ENCODE assay signal across 15 mouse cellular contexts in the genomic region with DNA sequence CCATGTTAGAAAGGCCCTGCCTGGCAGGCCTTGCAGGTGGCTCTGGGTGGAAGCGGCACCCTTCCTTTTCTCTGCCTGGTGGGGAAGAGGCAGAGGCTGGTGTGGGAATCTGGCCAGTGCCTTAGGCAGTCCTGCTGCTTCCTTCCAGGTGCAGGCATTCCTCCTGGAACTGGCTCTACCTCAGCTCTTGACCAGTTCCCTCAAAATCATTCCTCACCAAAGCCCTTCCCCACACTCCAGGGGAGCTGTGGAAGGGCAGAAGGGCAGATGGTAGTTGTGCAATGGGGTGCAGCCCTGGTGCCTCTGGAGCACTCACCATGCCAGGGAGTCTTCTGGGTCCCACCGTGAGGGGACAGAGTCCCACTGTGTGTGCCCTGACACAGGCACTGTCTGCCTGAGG. TPM values are rescaled to one million over a fixed set of nuclear protein-coding genes. Genes with fewer than 3 reads are reported as not detected.
A peak's percentile ranks its signal among the peaks of the same experiment; 100 is the strongest.
DNase-seq lines count a peak whose midpoint lies in the region; ATAC-seq and TF ChIP-seq lines count a peak whose summit lies in the region.
"Had no signal": no experiment of that assay in that cellular context is flagged by ENCODE, and none has a peak within 500 bp of the region (broad histone marks: within the 10 kb centered on the region; RNA-seq: fewer than 3 reads in every experiment).

No protein-coding gene starts in this region.

- H3K4me1 ChIP-seq in hindbrain, embryonic 12.5 days: peaks cover 47% of the 10 kb centered on the region
- H3K4me1 ChIP-seq in hindbrain, postnatal 0 days (ENCODE audit: insufficient read depth, low read length): peaks cover 22% of the 10 kb centered on the region
- H3K4me1 ChIP-seq in lung, postnatal 0 days (ENCODE audit: insufficient read depth, low read depth, low read length): peaks cover 37% of the 10 kb centered on the region
- peaks cover 58% of the 10 kb centered on the region for H3K4me1 ChIP-seq in intestine, embryonic 15.5 days (replicated peaks)
- peaks cover 54% of the 10 kb centered on the region for H3K4me1 ChIP-seq in stomach, embryonic 16.5 days (ENCODE audit: control insufficient read depth, insufficient read depth, low read length)

- WGBS in hindbrain, embryonic 12.5 days: 78% methylated on average over 2 of the region's 2 CpGs
- WGBS in hindbrain, postnatal 0 days: 65% methylated on average over 2 of the region's 2 CpGs
- WGBS in lung, postnatal 0 days: 53% methylated on average over 2 of the region's 2 CpGs
- WGBS in intestine, embryonic 15.5 days: 81% methylated on average over 2 of the region's 2 CpGs
- WGBS in stomach, embryonic 16.5 days: 72% methylated on average over 2 of the region's 2 CpGs

- H3K4me2 ChIP-seq in hindbrain, embryonic 12.5 days (replicated peaks): no peak overlapping the region
- no peak overlapping the region for H3K4me2 ChIP-seq in hindbrain, postnatal 0 days (ENCODE audit: low read depth, low read length)
- no peak overlapping the region; the same call in 1 of the 2 replicates for H3K4me2 ChIP-seq in lung, postnatal 0 days (replicated peaks; ENCODE audit: low read depth, low read length)
- H3K4me2 ChIP-seq in intestine, embryonic 15.5 days (replicated peaks): no peak overlapping the region
- H3K4me2 ChIP-seq in stomach, embryonic 16.5 days (ENCODE audit: low read depth, low read length): peak overlapping the region; percentile 29; the same call in 1 of the 2 replicates
- H3K4me2 ChIP-seq: heart, embryonic 13.5 days; neural tube, embryonic 13.5 days had no signal

- intact Hi-C loops in heart, postnatal 14 days (cut with DNase I): no loop called here

- H3K4me3 ChIP-seq in hindbrain, embryonic 12.5 days: no peak overlapping the region
- H3K4me3 ChIP-seq in hindbrain, postnatal 0 days (ENCODE audit: low read length): no peak overlapping the region
- H3K4me3 ChIP-seq in lung, postnatal 0 days (ENCODE audit: low read depth, low read length): no peak overlapping the region
- no peak overlapping the region for H3K4me3 ChIP-seq in intestine, embryonic 15.5 days (replicated peaks)
- H3K4me3 ChIP-seq in stomach, embryonic 16.5 days (replicated peaks; ENCODE audit: low read length): no peak overlapping the region
- H3K4me3 ChIP-seq: gastrocnemius, adult 2 months; heart, embryonic 13.5 days; neural tube, embryonic 13.5 days had no signal

- no peak for TF ChIP-seq CTCF in hindbrain, postnatal 0 days (IDR thresholded peaks at IDR 0.05; ENCODE audit: low read depth)
- no peak for TF ChIP-seq CTCF in lung, postnatal 0 days (IDR thresholded peaks at IDR 0.05)

- no peaks in the 10 kb centered on the region for H3K36me3 ChIP-seq in hindbrain, embryonic 12.5 days
- H3K36me3 ChIP-seq in hindbrain, postnatal 0 days (ENCODE audit: insufficient read depth, low read length): no peaks in the 10 kb centered on the region
- H3K36me3 ChIP-seq in lung, postnatal 0 days (ENCODE audit: insufficient read depth, low read length): no peaks in the 10 kb centered on the region
- no peaks in the 10 kb centered on the region for H3K36me3 ChIP-seq in intestine, embryonic 15.5 days
- no peaks in the 10 kb centered on the region for H3K36me3 ChIP-seq in stomach, embryonic 16.5 days (ENCODE audit: control insufficient read depth, insufficient read depth, low read length)
- H3K36me3 ChIP-seq: heart, embryonic 13.5 days; neural tube, embryonic 13.5 days had no signal

- peaks cover 17% of the 10 kb centered on the region for H3K27me3 ChIP-seq in hindbrain, embryonic 12.5 days
- no peaks in the 10 kb centered on the region for H3K27me3 ChIP-seq in hindbrain, postnatal 0 days (ENCODE audit: insufficient read depth, low read length)
- no peaks in the 10 kb centered on the region for H3K27me3 ChIP-seq in lung, postnatal 0 days (replicated peaks; ENCODE audit: insufficient read depth, low read length)
- H3K27me3 ChIP-seq in intestine, embryonic 15.5 days (replicated peaks): no peaks in the 10 kb centered on the region
- H3K27me3 ChIP-seq in stomach, embryonic 16.5 days (ENCODE audit: control insufficient read depth, insufficient read depth, low read length): no peaks in the 10 kb centered on the region
- H3K27me3 ChIP-seq: Patski had no signal

- H3K9ac ChIP-seq in hindbrain, embryonic 12.5 days: 0 out of 2 replicates have a peak overlapping the region, but pooled peaks have one; percentile 15
- no peak overlapping the region for H3K9ac ChIP-seq in hindbrain, postnatal 0 days (replicated peaks; ENCODE audit: low read length)
- no peak overlapping the region for H3K9ac ChIP-seq in lung, postnatal 0 days (replicated peaks; ENCODE audit: low read depth)
- peak overlapping the region; percentile 17; the same call in 1 of the 2 replicates for H3K9ac ChIP-seq in intestine, embryonic 15.5 days
- peak overlapping the region; percentile 34; the same call in 1 of the 2 replicates for H3K9ac ChIP-seq in stomach, embryonic 16.5 days (ENCODE audit: low read length)
- H3K9ac ChIP-seq: neural tube, embryonic 13.5 days had no signal

- no peak overlapping the region for H3K27ac ChIP-seq in hindbrain, embryonic 12.5 days
- no peak overlapping the region; the same call in 1 of the 2 replicates for H3K27ac ChIP-seq in hindbrain, postnatal 0 days
- H3K27ac ChIP-seq in lung, postnatal 0 days (ENCODE audit: low read length): peak overlapping the region; percentile 71; the same call in 1 of the 2 replicates
- H3K27ac ChIP-seq in intestine, embryonic 15.5 days: peak overlapping the region; percentile 68; the same call in 1 of the 2 replicates
- peak overlapping the region; percentile 94 for H3K27ac ChIP-seq in stomach, embryonic 16.5 days (ENCODE audit: low read length)
- H3K27ac ChIP-seq: gastrocnemius, adult 2 months; heart, embryonic 13.5 days; neural tube, embryonic 13.5 days had no signal

- TF ChIP-seq EP300 in lung, postnatal 0 days (IDR thresholded peaks at IDR 0.05): no peak

- DNase-seq in hindbrain, postnatal 0 days (ENCODE audit: low spot score): no peak
- no peak for DNase-seq in lung, postnatal 0 days (ENCODE audit: low spot score)
- no peak for DNase-seq in lung, postnatal 36 days
- no peak for DNase-seq in spleen, postnatal 36 days (ENCODE audit: low spot score in 2 of 2)
- no peak for DNase-seq in heart, postnatal 14 days
- DNase-seq: cerebellum, adult 18-20 months; gastrocnemius, adult 2 months; kidney, adult 18-20 months; thymus, postnatal 14 days had no signal

- H3K9me3 ChIP-seq in hindbrain, embryonic 12.5 days (replicated peaks): no peaks in the 10 kb centered on the region
- no peaks in the 10 kb centered on the region for H3K9me3 ChIP-seq in hindbrain, postnatal 0 days (ENCODE audit: low read length)
- no peaks in the 10 kb centered on the region for H3K9me3 ChIP-seq in lung, postnatal 0 days (ENCODE audit: low read length)
- H3K9me3 ChIP-seq in intestine, embryonic 15.5 days: no peaks in the 10 kb centered on the region
- H3K9me3 ChIP-seq in stomach, embryonic 16.5 days (replicated peaks; ENCODE audit: control insufficient read depth, low read length): no peaks in the 10 kb centered on the region
- H3K9me3 ChIP-seq: heart, embryonic 13.5 days; neural tube, embryonic 13.5 days had no signal

- ATAC-seq in hindbrain, embryonic 12.5 days (ENCODE audit: low FRiP score): no peak
- no peak for ATAC-seq in hindbrain, postnatal 0 days
- peak; percentile 9; the same call in 1 of the 2 replicates for ATAC-seq in lung, postnatal 0 days
- ATAC-seq in intestine, embryonic 15.5 days: no peak
- no peak for ATAC-seq in stomach, embryonic 16.5 days (ENCODE audit: insufficient read depth, low FRiP score)
- ATAC-seq: Patski had no signal

RNA-seq across cellular contexts. Expression of a gene that starts 6.1 kb away (rescaled TPM):
- polyA plus RNA-seq in hindbrain, embryonic 12.5 days (2016; fragmentation: Nextera tagmentation; extraction: Ambion mirVana): 10.6 TPM in 2 replicates
- 45.9 and 62.4 TPM in 2 replicates for total RNA-seq in hindbrain, postnatal 0 days (2014; rRNA removed)
- polyA plus RNA-seq in hindbrain, postnatal 0 days (2015; fragmentation: Nextera tagmentation; extraction: Ambion mirVana): 30.8 and 31.5 TPM in 2 replicates
- 42.9 and 52.6 TPM in 2 replicates for polyA plus RNA-seq in lung, postnatal 0 days (2015; fragmentation: Nextera tagmentation; extraction: Ambion mirVana)
- 12.0 and 13.1 TPM in 2 replicates for polyA plus RNA-seq in intestine, embryonic 15.5 days (2015; fragmentation: Nextera tagmentation; extraction: Ambion mirVana)
- polyA plus RNA-seq in stomach, embryonic 16.5 days (2015; fragmentation: Nextera tagmentation; extraction: Ambion mirVana): 41.4 and 52.6 TPM in 2 replicates
- 10 to 100 TPM in 1 of 2 experiments, 1 to 10 TPM in 1; 9.2 to 10.3 TPM for total RNA-seq in heart, postnatal 14 days (2021)

RNA-seq across cellular contexts. Expression of a gene that starts 23.2 kb away (rescaled TPM):
- 91.7 and 99.3 TPM in 2 replicates for polyA plus RNA-seq in hindbrain, embryonic 12.5 days (2016; fragmentation: Nextera tagmentation; extraction: Ambion mirVana)
- total RNA-seq in hindbrain, postnatal 0 days (2014; rRNA removed): 102 and 117 TPM in 2 replicates
- polyA plus RNA-seq in hindbrain, postnatal 0 days (2015; fragmentation: Nextera tagmentation; extraction: Ambion mirVana): 115 and 118 TPM in 2 replicates
- polyA plus RNA-seq in lung, postnatal 0 days (2015; fragmentation: Nextera tagmentation; extraction: Ambion mirVana): 83.6 and 89.9 TPM in 2 replicates
- 88.0 and 91.1 TPM in 2 replicates for polyA plus RNA-seq in intestine, embryonic 15.5 days (2015; fragmentation: Nextera tagmentation; extraction: Ambion mirVana)
- 80.1 and 82.0 TPM in 2 replicates for polyA plus RNA-seq in stomach, embryonic 16.5 days (2015; fragmentation: Nextera tagmentation; extraction: Ambion mirVana)
- 10 to 100 TPM; 28.2 to 30.3 TPM for total RNA-seq in heart, postnatal 14 days (2021)

Comparison
In these comparisons a context has a peak if more than half of its experiments do, and no peak if none do; other contexts are left out.
1. H3K9ac ChIP-seq: peak in hindbrain, embryonic 12.5 days (single experiment), intestine, embryonic 15.5 days (single experiment) and stomach, embryonic 16.5 days (single experiment); none in hindbrain, postnatal 0 days (single experiment) and lung, postnatal 0 days (single experiment).
2. H3K27ac ChIP-seq: peak in lung, postnatal 0 days (single experiment), intestine, embryonic 15.5 days (single experiment) and stomach, embryonic 16.5 days (single experiment); none in hindbrain, embryonic 12.5 days (single experiment) and hindbrain, postnatal 0 days (single experiment).